Comparison of ENCODE assay signal across 8 mouse cellular contexts in the genomic region with DNA sequence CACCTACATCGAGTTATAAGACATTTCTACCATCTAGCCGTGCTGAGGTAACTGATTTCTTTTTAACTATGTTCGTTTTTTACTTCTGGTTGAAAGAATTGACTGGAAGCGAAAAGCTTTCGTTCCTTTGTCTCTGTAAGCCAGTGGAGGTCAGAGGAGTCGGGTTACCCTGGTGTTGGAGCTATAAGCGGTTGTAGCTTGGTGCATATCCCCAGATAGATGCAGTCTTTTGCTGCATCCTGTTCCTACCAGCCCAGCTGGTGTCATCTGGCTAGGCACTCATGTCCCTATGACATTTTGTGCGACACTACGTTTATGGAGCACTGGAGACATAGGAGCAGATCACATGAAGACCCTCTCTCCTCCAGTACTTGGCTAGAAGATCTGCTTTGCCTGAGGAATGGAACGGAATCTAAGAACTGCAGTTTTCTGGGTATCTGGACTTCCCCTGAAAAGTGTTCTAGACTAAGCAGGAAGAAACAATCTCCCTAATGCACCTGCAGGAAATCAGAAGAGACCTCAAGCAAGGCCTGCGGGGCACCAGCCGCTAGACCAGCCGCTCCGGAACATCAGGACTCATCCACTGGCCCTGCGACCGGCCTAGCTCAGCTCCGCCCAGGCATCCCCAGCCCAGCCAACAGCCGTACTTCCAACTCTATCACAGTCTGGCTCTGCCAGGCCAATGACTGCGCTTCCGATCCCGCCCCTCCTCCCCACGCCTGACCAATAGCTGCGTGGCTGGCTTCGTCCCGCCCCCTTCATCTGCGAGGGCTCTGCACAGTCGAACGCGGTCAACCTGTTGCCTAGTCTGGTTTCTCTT. TPM values are rescaled to one million over a fixed set of nuclear protein-coding genes. Genes with fewer than 3 reads are reported as not detected.
DNase-seq lines count a peak whose midpoint lies in the region; ATAC-seq lines count a peak whose summit lies in the region.

A gene (plus strand): TSS at position 757 of the 820 bp plus-strand sequence.

- H3K4me2 ChIP-seq in hindbrain, embryonic 12.5 days (replicated peaks), result peak within 1 kb of the TSS; percentile 79

- H3K36me3 ChIP-seq in hindbrain, embryonic 12.5 days, result no peaks in the 10 kb centered on the region

- DNase-seq in NIH3T3 (ENCODE audit: low read depth), result peak; percentile 97
- peak; percentile 97 to 98 for DNase-seq in cerebellum, postnatal 10 days
- peak; percentile 91 to 92 for DNase-seq in frontal cortex, postnatal 10 days (ENCODE audit: low spot score in 2 of 2)
- DNase-seq in layer of hippocampus, postnatal 14 days (ENCODE audit: low spot score in 2 of 2), result peak; percentile 88 to 96
- peak; percentile 95 for DNase-seq in lung, postnatal 14 days
- DNase-seq in retina, adult 2 months (ENCODE audit: low read depth, low spot score), result peak; percentile 85
- peak; percentile 93 to 95 for DNase-seq in thymus, postnatal 36 days

- H3K27ac ChIP-seq in hindbrain, embryonic 12.5 days, result peak within 1 kb of the TSS; percentile 53; the same call in 1 of the 2 replicates

- peak; percentile 100 for ATAC-seq in hindbrain, embryonic 12.5 days (ENCODE audit: low FRiP score)

- H3K4me3 ChIP-seq in hindbrain, embryonic 12.5 days, result peak within 1 kb of the TSS; percentile 46

- peaks cover 17% of the 10 kb centered on the region for H3K4me1 ChIP-seq in hindbrain, embryonic 12.5 days

- peak within 1 kb of the TSS; percentile 57 for H3K9ac ChIP-seq in hindbrain, embryonic 12.5 days

- no peaks in the 10 kb centered on the region for H3K27me3 ChIP-seq in hindbrain, embryonic 12.5 days

- 9% methylated on average over 29 of the region's 29 CpGs for WGBS in hindbrain, embryonic 12.5 days

- H3K9me3 ChIP-seq in hindbrain, embryonic 12.5 days (replicated peaks), result no peaks in the 10 kb centered on the region

RNA-seq across cellular contexts. Expression of the gene that starts here (rescaled TPM):
- polyA plus RNA-seq in hindbrain, embryonic 12.5 days (2016; fragmentation: Nextera tagmentation; extraction: Ambion mirVana), result 10.6 and 11.6 TPM in 2 replicates
- 1 to 10 TPM; 8.4 to 9.9 TPM for total RNA-seq in layer of hippocampus, postnatal 14 days (2021)

Comparison
In these comparisons a context has a peak if more than half of its experiments do, and no peak if none do; other contexts are left out.
1. Peak in every context shown above with its lines: DNase-seq, ATAC-seq, H3K4me3 ChIP-seq and H3K27ac ChIP-seq.